Mouse (Mus musculus) forebrain, postnatal 0 days (tissue): Measurements from ENCODE around the gene Rpl4. TPM values are rescaled to one million over a fixed set of nuclear protein-coding genes. Genes with fewer than 3 reads are reported as not detected.

Experiments
- ATAC-seq: fragments of 200-750 bp; cut with Nextera tagmentation; 2 replicates; pipeline ENCODE4 v1.8.0; 2017; ENCODE audit warnings: mild to moderate bottlenecking, moderate library complexity
- DNase-seq: peaks from one replicate; pipeline ENCODE4 v3.0.0-alpha.2; 2015
- H3K27ac ChIP-seq: fragments of 300-500 bp; sonication (generic); 2 replicates; pipeline ENCODE4 v1.5.1; 2014; ENCODE audit warnings: low read depth, mild to moderate bottlenecking, antibody characterized with exemption, low read length, moderate library complexity, mixed read lengths
- H3K27me3 ChIP-seq: fragments of 300-500 bp; sonication (generic); 2 replicates; pipeline ENCODE4 v1.6.1; 2014; ENCODE audit warnings: mild to moderate bottlenecking, low read length, mixed read lengths; ENCODE audit not compliant: insufficient read depth
- H3K36me3 ChIP-seq: fragments of 300-500 bp; sonication (generic); 2 replicates; pipeline ENCODE4 v1.6.1; 2014; ENCODE audit warnings: mild to moderate bottlenecking, moderate library complexity; ENCODE audit not compliant: insufficient read depth
- H3K4me1 ChIP-seq: fragments of 300-500 bp; sonication (generic); 2 replicates; pipeline ENCODE4 v1.6.1; 2014; ENCODE audit warnings: antibody characterized with exemption; ENCODE audit not compliant: insufficient read depth
- H3K4me2 ChIP-seq: fragments of 300-500 bp; sonication (generic); 2 replicates; pipeline ENCODE4 v1.6.1; 2014; ENCODE audit warnings: low read depth, mild to moderate bottlenecking, moderate library complexity
- H3K4me3 ChIP-seq: fragments of 300-500 bp; sonication (generic); 2 replicates; pipeline ENCODE4 v1.5.1; 2014; ENCODE audit warnings: low read depth, low read length, mixed read lengths
- H3K9ac ChIP-seq: fragments of 300-500 bp; sonication (generic); 2 replicates; pipeline ENCODE4 v1.6.1; 2014; ENCODE audit warnings: mild to moderate bottlenecking
- H3K9me3 ChIP-seq: fragments of 300-500 bp; sonication (generic); 2 replicates; pipeline ENCODE4 v1.6.1; 2016; ENCODE audit warnings: low read length
- CTCF ChIP-seq: sonication (generic); IDR thresholded peaks from 2 replicates; pipeline ENCODE4 v1.5.1; 2016; ENCODE audit warnings: antibody characterized with exemption, control low read depth, low read depth
- WGBS: fragments of 180-500 bp; shearing (Covaris S2); extraction: QIAGEN DNeasy Blood & Tissue Kit; methylation state at CpG from one replicate; pipeline ENCODE4 v1.1.7; 2014; 5-methylcytosine and 5-hydroxymethylcytosine counted together
- microRNA-seq, 2 experiments: library from miRNA; unstranded; fragments of <30 nt; microRNA quantifications; one replicate each; pipeline ENCODE4; 2016
- polyA plus RNA-seq: library from polyadenylated mRNA; unstranded; fragments of >200 nt; fragmentation: Nextera tagmentation; extraction: Ambion mirVana; gene quantifications from 2 replicates; pipeline ENCODE4 v1.2.1, GENCODE M21; 2015
- total RNA-seq: library from RNA; depleted of rRNA; stranded (reverse); fragments of >200 nt; gene quantifications from 2 replicates; pipeline ENCODE4 v1.2.3, GENCODE M21; 2014; rRNA removed

Rpl4 gene
- total and polyA plus RNA-seq, 2 experiments from 2014 or later: 693 to 957 TPM

DNA sequence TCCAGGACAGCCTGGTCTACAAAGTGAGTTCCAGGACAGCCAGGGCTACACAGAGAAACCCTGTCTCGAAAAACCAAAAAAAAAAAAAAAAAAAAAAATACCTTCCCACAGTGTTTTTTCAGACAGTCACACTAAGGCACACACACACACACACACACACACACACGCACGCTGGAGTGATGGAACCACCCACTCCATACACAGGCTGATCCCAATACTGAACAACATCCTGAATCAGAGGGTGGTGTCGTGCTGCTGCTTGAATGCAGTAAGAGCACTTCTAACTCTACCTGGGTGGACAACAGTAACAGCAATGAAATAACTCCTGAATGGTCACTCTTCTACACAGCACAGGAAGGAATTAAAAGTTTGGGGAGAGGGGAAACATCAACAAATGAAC is 48.3 kb downstream of the Rpl4 start:
- no peak for ATAC-seq
- no peaks in the 10 kb centered on the region for H3K4me1 ChIP-seq
- no peaks in the 10 kb centered on the region for H3K36me3 ChIP-seq
- H3K4me3 ChIP-seq: no peak overlapping the region
- no peaks in the 10 kb centered on the region for H3K27me3 ChIP-seq
- no peak overlapping the region for H3K4me2 ChIP-seq
- TF ChIP-seq CTCF: no peak
- H3K9me3 ChIP-seq: no peaks in the 10 kb centered on the region
- H3K27ac ChIP-seq: no peak overlapping the region
- no peak for DNase-seq
- H3K9ac ChIP-seq: no peak overlapping the region
- WGBS: 86% methylated on average over 3 of the region's 4 CpGs

DNA sequence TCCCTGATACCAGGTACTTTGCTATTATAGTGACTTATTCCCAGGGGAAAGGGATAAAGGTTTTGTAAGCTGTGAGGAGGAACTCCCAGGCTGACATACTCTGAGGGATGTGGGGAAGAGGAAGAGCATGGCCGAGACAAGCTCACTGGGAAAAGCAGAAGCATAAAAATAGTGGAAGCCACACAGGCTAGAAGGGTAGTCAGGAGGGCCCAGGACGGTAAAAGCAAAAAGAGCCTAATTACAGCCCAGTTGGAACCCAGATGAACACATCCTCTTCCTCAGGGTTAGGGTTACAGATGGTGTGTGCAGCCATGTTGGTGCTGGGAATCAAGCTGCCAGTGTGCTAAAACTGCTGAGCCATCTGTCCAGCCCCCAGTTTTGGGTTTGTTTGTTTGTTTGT is 48.9 kb downstream of the Rpl4 start:
- Histone ChIP-seq H3K4me2 (no peak overlapping the region), H3K36me3 (no peaks in the 10 kb centered on the region), H3K4me1 (no peaks in the 10 kb centered on the region), H3K27ac (no peak overlapping the region), H3K27me3 (no peaks in the 10 kb centered on the region), H3K9me3 (no peaks in the 10 kb centered on the region), H3K4me3 (no peak overlapping the region), H3K9ac (no peak overlapping the region)
- no peak for ATAC-seq
- WGBS: 65% methylated on average over 2 of the region's 2 CpGs
- no peak for TF ChIP-seq CTCF
- DNase-seq: no peak

DNA sequence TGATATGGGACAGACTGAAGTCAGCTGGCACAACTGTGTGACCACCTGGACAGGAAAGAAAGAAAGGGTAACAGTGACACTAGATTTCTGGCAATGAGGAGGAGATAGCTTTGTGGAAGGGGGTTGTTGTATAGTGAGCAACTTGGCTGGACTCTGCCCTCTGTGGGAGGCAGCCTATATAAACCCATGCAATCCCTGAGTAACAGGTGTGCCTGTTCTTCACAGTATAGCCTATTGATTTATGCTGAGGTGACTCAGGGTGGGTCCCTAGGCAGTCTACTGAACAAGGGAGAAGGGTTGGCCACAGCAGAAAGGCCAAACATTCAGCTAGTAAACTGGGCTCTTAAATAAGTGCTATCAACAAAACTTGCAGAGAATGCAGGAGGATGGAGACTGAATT is 52.6 kb downstream of the Rpl4 start:
- Histone ChIP-seq H3K36me3 (no peaks in the 10 kb centered on the region), H3K27me3 (no peaks in the 10 kb centered on the region), H3K4me2 (no peak overlapping the region), H3K27ac (no peak overlapping the region), H3K4me3 (no peak overlapping the region), H3K9me3 (no peaks in the 10 kb centered on the region), H3K9ac (no peak overlapping the region), H3K4me1 (no peaks in the 10 kb centered on the region)
- no peak for DNase-seq
- TF ChIP-seq CTCF: no peak
- no peak for ATAC-seq

DNA sequence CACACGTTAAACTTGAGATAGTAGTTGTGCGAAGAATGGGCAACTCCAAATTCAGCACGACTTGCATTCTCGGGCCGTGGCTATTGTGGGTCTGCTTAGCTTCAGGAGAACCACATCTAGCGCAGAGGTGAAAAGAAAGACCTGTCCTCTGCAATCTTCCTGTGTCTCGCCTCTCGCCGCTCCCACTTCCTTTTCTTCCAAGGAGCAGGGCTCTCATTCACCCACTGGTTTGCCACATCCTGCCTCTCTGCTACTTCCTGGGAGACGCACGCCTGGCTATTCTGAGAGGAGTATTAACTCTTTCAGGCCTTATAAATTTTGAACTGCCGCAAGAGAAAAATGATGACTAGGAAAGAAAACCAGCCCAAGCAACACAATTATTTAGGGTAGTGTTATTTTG is 54.6 kb downstream of the Rpl4 start:
- Histone ChIP-seq H3K36me3 (no peaks in the 10 kb centered on the region), H3K4me1 (peaks cover 4% of the 10 kb centered on the region), H3K4me3 (no peak overlapping the region), H3K9ac (no peak overlapping the region), H3K9me3 (no peaks in the 10 kb centered on the region), H3K27me3 (no peaks in the 10 kb centered on the region), H3K4me2 (no peak overlapping the region), H3K27ac (no peak overlapping the region)
- 84% methylated on average over 12 of the region's 12 CpGs for WGBS
- DNase-seq: no peak
- no peak for ATAC-seq
- no peak for TF ChIP-seq CTCF

Small RNA genes lying within 50 kb of the gene (microRNA-seq; reads per million reads assigned to microRNA genes)
- gene Gm24106: 0 reads per million in 2 experiments

Other genes starting within 250 kb of the Rpl4 start
- gene Smad6, start 151.3 kb upstream of the Rpl4 start, total RNA-seq: 4.5 and 7.5 TPM in 2 replicates
- gene Smad6, start 151.3 kb upstream of the Rpl4 start, polyA plus RNA-seq: 1.4 and 1.5 TPM in 2 replicates
- gene Lctl, start 56.2 kb upstream of the Rpl4 start, total RNA-seq: not detected in 2 replicates
- not detected in 2 replicates for gene Lctl, start 56.2 kb upstream of the Rpl4 start, polyA plus RNA-seq
- 5.8 and 8.9 TPM in 2 replicates for gene Zwilch, start 271 bp upstream of the Rpl4 start, total RNA-seq
- 1.3 and 2.0 TPM in 2 replicates for gene Zwilch, start 271 bp upstream of the Rpl4 start, polyA plus RNA-seq
- 10.5 and 15.2 TPM in 2 replicates for gene Snapc5, start 5.9 kb downstream of the Rpl4 start, total RNA-seq
- gene Snapc5, start 5.9 kb downstream of the Rpl4 start, polyA plus RNA-seq: 18.2 and 24.5 TPM in 2 replicates
- 0.62 TPM in 1 of 2 replicates, not detected in the other for gene Uchl4, start 61.8 kb downstream of the Rpl4 start, total RNA-seq
- 1.8 and 2.3 TPM in 2 replicates for gene Uchl4, start 61.8 kb downstream of the Rpl4 start, polyA plus RNA-seq
- gene Map2k1, start 80.3 kb downstream of the Rpl4 start, total RNA-seq: 69.9 and 82.4 TPM in 2 replicates
- 53.1 and 60.8 TPM in 2 replicates for gene Map2k1, start 80.3 kb downstream of the Rpl4 start, polyA plus RNA-seq
- 81.2 and 85.9 TPM in 2 replicates for gene Tipin, start 108.2 kb downstream of the Rpl4 start, total RNA-seq
- 88.0 and 96.5 TPM in 2 replicates for gene Tipin, start 108.2 kb downstream of the Rpl4 start, polyA plus RNA-seq
- gene Dis3l, start 167.9 kb downstream of the Rpl4 start, total RNA-seq: 19.6 and 28.6 TPM in 2 replicates
- gene Dis3l, start 167.9 kb downstream of the Rpl4 start, polyA plus RNA-seq: 15.3 and 18.1 TPM in 2 replicates
- 7.4 and 14.5 TPM in 2 replicates for gene Megf11, start 212.3 kb downstream of the Rpl4 start, total RNA-seq
- gene Megf11, start 212.3 kb downstream of the Rpl4 start, polyA plus RNA-seq: 5.0 and 8.9 TPM in 2 replicates